Mouse (Mus musculus): ENCODE measurements at regions not wholly inside any gene's neighbourhood (a gene's known extent, or its start where the extent isn't known, plus 50 kb on each side); places are given as distances from the start of the nearest gene placed in this dataset.

- Histone ChIP-seq H3K27ac (replicated peaks) (no peak overlapping the region; the same call in 1 of the 2 replicates), H3K4me3 (replicated peaks) (no peak overlapping the region), H3K27me3 (no peaks in the 10 kb centered on the region), H3K4me1 (0 out of 2 replicates have a peak, but pooled peaks cover 6% of the 10 kb centered on the region), H3K4me2 (replicated peaks) (no peak overlapping the region), H3K36me3 (no peaks in the 10 kb centered on the region), H3K9me3 (replicated peaks) (no peaks in the 10 kb centered on the region), H3K9ac (no peak overlapping the region)
- ATAC-seq (ENCODE audit: insufficient number of reproducible peaks, low FRiP score, low TSS enrichment, low read depth) = no peak
- 71% methylated on average over 11 of the region's 11 CpGs for WGBS
Observed at GRCm38 (mm10) chr12:117439015-117439605, 77.2 kb upstream of the Rapgef5 start.

GRCm38 (mm10) chr12:117444247-117444989, 71.9 kb upstream of the Rapgef5 start:
- WGBS = 84% methylated on average over 4 of the region's 4 CpGs
- peaks cover 11% of the 10 kb centered on the region; the same call in 1 of the 2 replicates for H3K4me1 ChIP-seq
- no peaks in the 10 kb centered on the region for H3K27me3 ChIP-seq
- ATAC-seq (ENCODE audit: insufficient number of reproducible peaks, low FRiP score, low TSS enrichment, low read depth) = no peak
- no peaks in the 10 kb centered on the region for H3K9me3 ChIP-seq (replicated peaks)
- H3K36me3 ChIP-seq = no peaks in the 10 kb centered on the region
- H3K9ac ChIP-seq = no peak overlapping the region
- H3K27ac ChIP-seq (replicated peaks) = no peak overlapping the region
- H3K4me3 ChIP-seq (replicated peaks) = no peak overlapping the region
- no peak overlapping the region for H3K4me2 ChIP-seq (replicated peaks)

- H3K4me3 ChIP-seq (replicated peaks) = no peak overlapping the region
- H3K9me3 ChIP-seq (replicated peaks) = no peaks in the 10 kb centered on the region
- WGBS = 21% methylated on average over 10 of the region's 10 CpGs
Observed at GRCm38 (mm10) chr12:117447223-117447622, 69.1 kb upstream of the Rapgef5 start.

GRCm38 (mm10) chr12:117447843-117448728, 68.2 kb upstream of the Rapgef5 start:
- ATAC-seq (ENCODE audit: insufficient number of reproducible peaks, low FRiP score, low TSS enrichment, low read depth) = peak; percentile 44

More at GRCm38 (mm10) chr12:117447223-117447622, 69.1 kb upstream of the Rapgef5 start:
- peaks cover 8% of the 10 kb centered on the region; the same call in 1 of the 2 replicates for H3K4me1 ChIP-seq
- no peaks in the 10 kb centered on the region for H3K27me3 ChIP-seq
- no peaks in the 10 kb centered on the region for H3K36me3 ChIP-seq
- ATAC-seq (ENCODE audit: insufficient number of reproducible peaks, low FRiP score, low TSS enrichment, low read depth) = no peak
- peak overlapping the region; percentile 25 for H3K4me2 ChIP-seq (replicated peaks)
- H3K27ac ChIP-seq (replicated peaks) = no peak overlapping the region
- no peak overlapping the region for H3K9ac ChIP-seq

GRCm38 (mm10) chr12:117449080-117449479, 67.2 kb upstream of the Rapgef5 start:
- Histone ChIP-seq H3K27ac (replicated peaks) (no peak overlapping the region), H3K4me2 (replicated peaks) (no peak overlapping the region), H3K27me3 (no peaks in the 10 kb centered on the region), H3K4me1 (peaks cover 8% of the 10 kb centered on the region; the same call in 1 of the 2 replicates), H3K4me3 (replicated peaks) (no peak overlapping the region), H3K9me3 (replicated peaks) (no peaks in the 10 kb centered on the region), H3K36me3 (no peaks in the 10 kb centered on the region), H3K9ac (no peak overlapping the region)
- WGBS = 87% methylated on average over 2 of the region's 2 CpGs
- ATAC-seq (ENCODE audit: insufficient number of reproducible peaks, low FRiP score, low TSS enrichment, low read depth) = no peak

More at GRCm38 (mm10) chr12:117447843-117448728, 68.2 kb upstream of the Rapgef5 start:
- no peak overlapping the region for H3K9ac ChIP-seq
- H3K27ac ChIP-seq (replicated peaks) = peak overlapping the region; percentile 9; the same call in 1 of the 2 replicates
- no peaks in the 10 kb centered on the region for H3K9me3 ChIP-seq (replicated peaks)
- no peak overlapping the region for H3K4me2 ChIP-seq (replicated peaks)
- 47% methylated on average over 19 of the region's 19 CpGs for WGBS
- H3K27me3 ChIP-seq = no peaks in the 10 kb centered on the region
- H3K4me1 ChIP-seq = peaks cover 8% of the 10 kb centered on the region; the same call in 1 of the 2 replicates
- no peaks in the 10 kb centered on the region for H3K36me3 ChIP-seq
- no peak overlapping the region for H3K4me3 ChIP-seq (replicated peaks)

GRCm38 (mm10) chr12:117450106-117450505, 66.2 kb upstream of the Rapgef5 start:
- Histone ChIP-seq H3K27ac (replicated peaks) (no peak overlapping the region), H3K9ac (no peak overlapping the region), H3K27me3 (no peaks in the 10 kb centered on the region), H3K36me3 (no peaks in the 10 kb centered on the region), H3K4me2 (replicated peaks) (no peak overlapping the region), H3K4me1 (peaks cover 8% of the 10 kb centered on the region; the same call in 1 of the 2 replicates), H3K4me3 (replicated peaks) (no peak overlapping the region), H3K9me3 (replicated peaks) (no peaks in the 10 kb centered on the region)
- ATAC-seq (ENCODE audit: insufficient number of reproducible peaks, low FRiP score, low TSS enrichment, low read depth) = no peak

GRCm38 (mm10) chr12:117450871-117451270, 65.4 kb upstream of the Rapgef5 start:
- Histone ChIP-seq H3K36me3 (no peaks in the 10 kb centered on the region), H3K4me1 (peaks cover 8% of the 10 kb centered on the region; the same call in 1 of the 2 replicates), H3K27me3 (no peaks in the 10 kb centered on the region), H3K4me3 (replicated peaks) (no peak overlapping the region), H3K27ac (replicated peaks) (no peak overlapping the region), H3K9me3 (replicated peaks) (no peaks in the 10 kb centered on the region), H3K4me2 (replicated peaks) (no peak overlapping the region), H3K9ac (no peak overlapping the region)
- 55% methylated on average over 3 of the region's 3 CpGs for WGBS
- ATAC-seq (ENCODE audit: insufficient number of reproducible peaks, low FRiP score, low TSS enrichment, low read depth) = no peak

- H3K27me3 ChIP-seq = no peaks in the 10 kb centered on the region
- H3K4me2 ChIP-seq (replicated peaks) = no peak overlapping the region
- 53% methylated on average over 4 of the region's 4 CpGs for WGBS
- H3K36me3 ChIP-seq = no peaks in the 10 kb centered on the region
- no peaks in the 10 kb centered on the region for H3K9me3 ChIP-seq (replicated peaks)
- ATAC-seq (ENCODE audit: insufficient number of reproducible peaks, low FRiP score, low TSS enrichment, low read depth) = no peak
- no peak overlapping the region for H3K27ac ChIP-seq (replicated peaks)
- no peak overlapping the region for H3K4me3 ChIP-seq (replicated peaks)
- no peak overlapping the region for H3K9ac ChIP-seq
- peaks cover 8% of the 10 kb centered on the region; the same call in 1 of the 2 replicates for H3K4me1 ChIP-seq
Observed at GRCm38 (mm10) chr12:117451441-117451840, 64.8 kb upstream of the Rapgef5 start.

- Histone ChIP-seq H3K27me3 (no peaks in the 10 kb centered on the region), H3K9ac (no peak overlapping the region), H3K27ac (replicated peaks) (no peak overlapping the region), H3K36me3 (no peaks in the 10 kb centered on the region), H3K4me1 (no peaks in the 10 kb centered on the region), H3K4me2 (replicated peaks) (no peak overlapping the region), H3K9me3 (replicated peaks) (no peaks in the 10 kb centered on the region), H3K4me3 (replicated peaks) (no peak overlapping the region)
- no peak for ATAC-seq (ENCODE audit: insufficient number of reproducible peaks, low FRiP score, low TSS enrichment, low read depth)
- WGBS = 64% methylated on average over 7 of the region's 7 CpGs
Observed at GRCm38 (mm10) chr12:117455800-117456199, 60.5 kb upstream of the Rapgef5 start.

GRCm38 (mm10) chr12:117458132-117459070, 57.9 kb upstream of the Rapgef5 start:
- no peaks in the 10 kb centered on the region for H3K9me3 ChIP-seq (replicated peaks)
- WGBS = 46% methylated on average over 9 of the region's 9 CpGs
- no peaks in the 10 kb centered on the region for H3K27me3 ChIP-seq
- H3K36me3 ChIP-seq = no peaks in the 10 kb centered on the region
- H3K4me3 ChIP-seq (replicated peaks) = no peak overlapping the region
- no peak overlapping the region for H3K4me2 ChIP-seq (replicated peaks)
- no peak overlapping the region for H3K27ac ChIP-seq (replicated peaks)
- no peak for ATAC-seq (ENCODE audit: insufficient number of reproducible peaks, low FRiP score, low TSS enrichment, low read depth)
- H3K4me1 ChIP-seq = no peaks in the 10 kb centered on the region
- H3K9ac ChIP-seq = no peak overlapping the region

Measured in embryonic facial prominence, embryonic 15.5 days (tissue).